Mouse (Mus musculus) forebrain, embryonic 13.5 days (tissue): ENCODE data around the gene Ctnnd2. TPM values are rescaled to one million over a fixed set of nuclear protein-coding genes. Genes with fewer than 3 reads are reported as not detected.

Experiments used
- ATAC-seq: fragments of 200-750 bp; cut with Nextera tagmentation; 2 replicates; pipeline ENCODE4 v1.8.0; 2017
- H3K27ac ChIP-seq: fragments of 300-500 bp; sonication (generic); 2 replicates; pipeline ENCODE4 v1.5.1; 2015; ENCODE audit warnings: inconsistent platforms, mild to moderate bottlenecking, moderate library complexity
- H3K27me3 ChIP-seq: fragments of 300-500 bp; sonication (generic); 2 replicates; pipeline ENCODE4 v1.6.1; 2015; ENCODE audit warnings: mild to moderate bottlenecking, inconsistent platforms
- H3K36me3 ChIP-seq: fragments of 300-500 bp; sonication (generic); 2 replicates; pipeline ENCODE4 v1.6.1; 2015; ENCODE audit warnings: mild to moderate bottlenecking, inconsistent platforms; ENCODE audit not compliant: poor library complexity, severe bottlenecking
- H3K4me1 ChIP-seq: fragments of 300-500 bp; sonication (generic); 2 replicates; pipeline ENCODE4 v1.6.1; 2015; ENCODE audit warnings: inconsistent platforms
- H3K4me2 ChIP-seq: fragments of 300-500 bp; sonication (generic); 2 replicates; pipeline ENCODE4 v1.6.1; 2015; ENCODE audit warnings: inconsistent platforms, mild to moderate bottlenecking, moderate library complexity
- H3K4me3 ChIP-seq: fragments of 300-500 bp; sonication (generic); 2 replicates; pipeline ENCODE4 v1.5.1; 2015; ENCODE audit warnings: mild to moderate bottlenecking, inconsistent platforms
- H3K9ac ChIP-seq: fragments of 300-500 bp; sonication (generic); 2 replicates; pipeline ENCODE4 v1.6.1; 2015; ENCODE audit warnings: mild to moderate bottlenecking, inconsistent platforms
- H3K9me3 ChIP-seq: fragments of 300-500 bp; sonication (generic); replicated peaks from 2 replicates; pipeline ENCODE4 v1.6.1; 2016; ENCODE audit warnings: inconsistent platforms
- WGBS: fragments of 180-500 bp; shearing (Covaris S2); methylation state at CpG from one replicate; pipeline ENCODE4 v1.1.7; 2015; 5-methylcytosine and 5-hydroxymethylcytosine counted together
- polyA plus RNA-seq: library from polyadenylated mRNA; unstranded; fragments of >200 nt; fragmentation: Nextera tagmentation; extraction: Ambion mirVana; gene quantifications from 2 replicates; pipeline ENCODE4 v1.2.1, GENCODE M21; 2015

The Ctnnd2 gene
- polyA plus RNA-seq, 1 experiment from 2014 or later, result 60.4 TPM

DNA sequence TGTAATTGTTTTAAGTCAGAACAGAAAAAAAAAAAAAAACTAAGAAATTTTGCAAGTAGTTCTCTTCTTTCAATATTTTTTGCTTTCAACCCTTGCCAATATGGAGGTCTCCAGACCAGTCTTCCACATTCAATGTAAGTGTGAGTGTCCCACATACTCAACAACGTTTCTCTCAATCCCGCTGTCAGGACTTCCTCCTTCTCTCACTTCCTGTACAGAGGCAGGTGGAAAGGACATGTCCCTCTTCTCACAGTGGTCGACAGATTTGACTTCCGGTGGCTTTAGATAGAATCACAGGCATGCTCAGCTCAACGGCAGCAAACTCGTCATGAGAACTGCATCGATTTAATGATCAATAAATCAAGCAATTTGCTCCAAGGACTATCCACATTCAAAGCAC, 791.7 kb downstream of the Ctnnd2 start:
- 92% methylated on average over 7 of the region's 7 CpGs for WGBS
- Histone ChIP-seq H3K4me2 (no peak overlapping the region), H3K36me3 (peaks cover 9% of the 10 kb centered on the region; the same call in 1 of the 2 replicates), H3K4me3 (no peak overlapping the region), H3K27me3 (no peaks in the 10 kb centered on the region), H3K9me3 (no peaks in the 10 kb centered on the region), H3K9ac (no peak overlapping the region), H3K4me1 (no peaks in the 10 kb centered on the region), H3K27ac (no peak overlapping the region)
- ATAC-seq, result no peak

DNA sequence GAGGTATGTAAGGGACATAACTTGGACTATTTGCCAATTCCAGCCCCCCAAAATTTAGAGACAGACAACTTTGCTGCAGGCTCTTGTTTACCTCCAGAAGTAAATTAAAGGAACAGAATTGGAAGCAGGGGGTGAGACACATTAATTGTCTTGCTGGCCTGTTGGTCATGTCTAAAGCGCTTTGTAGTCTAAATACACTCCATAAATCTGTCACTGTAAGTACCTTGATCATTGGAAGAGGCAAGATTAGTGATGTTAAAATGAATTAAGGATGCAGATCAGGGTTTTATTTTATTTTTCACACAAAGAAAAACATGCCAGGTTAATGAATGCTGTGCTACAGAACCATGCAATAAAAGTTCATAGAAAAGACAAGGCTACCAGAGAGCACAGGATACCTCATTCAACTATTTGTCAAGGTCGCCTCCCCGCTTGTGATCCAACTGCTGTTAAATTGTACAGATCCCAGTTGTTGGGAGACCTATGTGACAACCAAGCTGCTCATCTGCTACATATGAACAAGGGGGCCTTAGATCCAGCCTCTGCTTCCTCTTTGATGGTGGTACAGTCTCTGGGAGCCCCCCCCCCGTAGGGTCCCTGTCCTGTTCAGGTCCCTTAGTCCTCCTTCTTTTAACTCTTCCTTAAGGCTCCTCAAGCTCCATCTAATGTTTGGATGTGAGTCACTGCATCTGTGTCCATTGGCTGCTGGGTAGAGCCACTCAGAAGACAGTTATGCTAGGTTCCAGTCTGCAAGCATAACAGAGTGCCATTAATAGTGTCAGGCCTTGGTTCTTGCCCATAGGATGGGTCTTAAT, 792.7 kb downstream of the Ctnnd2 start:
- Histone ChIP-seq H3K4me3 (no peak overlapping the region), H3K9ac (no peak overlapping the region), H3K27ac (no peak overlapping the region), H3K36me3 (peaks cover 9% of the 10 kb centered on the region; the same call in 1 of the 2 replicates), H3K4me2 (no peak overlapping the region), H3K4me1 (no peaks in the 10 kb centered on the region), H3K27me3 (no peaks in the 10 kb centered on the region), H3K9me3 (no peaks in the 10 kb centered on the region)
- 91% methylated on average over 4 of the region's 4 CpGs for WGBS
- ATAC-seq, result no peak

DNA sequence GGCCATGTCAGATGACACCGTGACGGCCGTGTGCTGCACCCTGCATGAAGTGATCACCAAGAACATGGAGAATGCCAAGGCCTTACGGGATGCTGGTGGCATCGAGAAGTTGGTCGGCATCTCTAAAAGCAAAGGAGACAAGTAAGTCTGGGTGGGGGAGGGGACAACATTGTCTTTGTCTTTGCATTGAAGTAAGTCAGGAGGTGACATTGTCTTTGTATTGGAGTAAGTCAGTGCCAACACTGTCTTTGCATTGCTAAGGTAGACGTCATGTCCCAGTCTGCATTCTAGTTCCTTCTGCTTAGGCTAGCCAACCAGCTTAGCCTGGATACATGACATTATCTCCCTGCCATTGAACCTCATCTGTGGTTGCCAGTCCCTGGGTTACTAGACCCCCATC, 794.4 kb downstream of the Ctnnd2 start:
- no peaks in the 10 kb centered on the region for H3K9me3 ChIP-seq
- ATAC-seq, result no peak
- H3K9ac ChIP-seq, result no peak overlapping the region
- H3K4me3 ChIP-seq, result no peak overlapping the region
- H3K4me2 ChIP-seq, result no peak overlapping the region
- peaks cover 9% of the 10 kb centered on the region for H3K36me3 ChIP-seq
- H3K27ac ChIP-seq, result no peak overlapping the region
- 95% methylated on average over 7 of the region's 7 CpGs for WGBS
- H3K4me1 ChIP-seq, result no peaks in the 10 kb centered on the region
- no peaks in the 10 kb centered on the region for H3K27me3 ChIP-seq

DNA sequence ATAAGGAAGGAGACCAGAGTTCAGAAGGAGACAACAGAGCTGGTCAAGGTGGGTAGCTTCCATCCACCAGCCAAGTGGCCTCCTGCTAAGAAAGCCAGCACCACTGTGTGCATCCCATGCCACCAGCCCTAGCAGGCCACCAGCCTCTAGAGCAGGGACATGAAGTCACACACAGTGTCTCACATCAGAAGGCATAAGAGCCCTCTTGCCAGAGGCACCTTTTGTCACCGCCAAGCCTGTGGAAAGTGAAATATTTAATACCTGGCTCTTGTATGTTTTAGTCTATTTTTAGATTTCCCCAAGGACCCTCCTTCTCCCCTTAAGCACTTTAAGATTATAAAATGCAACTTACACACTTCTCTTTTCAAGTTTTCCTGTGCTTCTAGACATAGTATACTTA, 802.0 kb downstream of the Ctnnd2 start:
- H3K27me3 ChIP-seq, result no peaks in the 10 kb centered on the region
- H3K9ac ChIP-seq, result no peak overlapping the region
- WGBS, result 93% methylated on average over 1 of the region's 1 CpGs
- H3K9me3 ChIP-seq, result no peaks in the 10 kb centered on the region
- H3K36me3 ChIP-seq, result no peaks in the 10 kb centered on the region; the same call in 1 of the 2 replicates
- ATAC-seq, result no peak
- H3K4me3 ChIP-seq, result no peak overlapping the region
- H3K4me1 ChIP-seq, result no peaks in the 10 kb centered on the region
- H3K4me2 ChIP-seq, result no peak overlapping the region
- no peak overlapping the region for H3K27ac ChIP-seq

DNA sequence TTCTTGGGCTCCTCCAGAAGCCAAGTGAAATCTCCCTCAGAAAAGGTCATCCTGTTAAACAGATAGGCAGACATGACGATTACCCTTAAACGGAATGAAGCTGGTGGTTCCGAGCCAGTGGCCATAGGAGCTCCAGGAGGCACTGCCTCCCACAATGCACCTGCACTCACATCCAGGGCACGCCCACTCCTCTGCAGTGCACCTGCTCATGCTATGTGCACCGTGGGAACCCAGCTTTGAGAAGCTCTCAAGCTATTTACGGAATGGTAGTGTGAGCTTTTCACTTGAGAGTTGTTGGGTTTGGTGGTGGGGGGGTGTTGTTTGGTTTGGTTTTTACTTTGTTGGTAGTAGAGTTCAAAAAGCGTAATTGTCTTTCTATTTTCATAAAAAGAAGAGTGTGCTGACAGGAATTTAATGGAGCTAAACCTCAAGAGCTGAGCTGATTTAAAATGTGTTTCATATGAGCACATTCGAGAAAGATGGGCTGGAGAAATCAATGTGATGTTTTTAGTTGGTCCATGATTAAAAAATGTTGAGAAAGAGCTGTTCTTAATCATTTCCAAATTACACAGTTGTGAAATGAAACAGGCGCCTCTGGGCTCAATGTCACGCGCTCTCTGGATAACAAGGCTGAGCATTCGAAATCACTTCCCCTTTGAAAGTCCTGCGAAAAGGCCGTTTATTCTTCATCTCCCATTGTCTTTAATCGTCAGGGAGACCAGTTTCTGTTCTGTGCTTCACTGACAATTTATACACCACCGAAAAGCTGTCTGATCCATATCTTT, 802.8 kb downstream of the Ctnnd2 start:
- H3K36me3 ChIP-seq, result no peaks in the 10 kb centered on the region; the same call in 1 of the 2 replicates
- no peak overlapping the region for H3K4me3 ChIP-seq
- H3K9me3 ChIP-seq, result no peaks in the 10 kb centered on the region
- H3K4me2 ChIP-seq, result no peak overlapping the region
- H3K4me1 ChIP-seq, result no peaks in the 10 kb centered on the region
- 0 out of 2 replicates have a peak, but pooled peaks have one; percentile 50 for ATAC-seq
- no peaks in the 10 kb centered on the region for H3K27me3 ChIP-seq
- WGBS, result 71% methylated on average over 16 of the region's 16 CpGs
- H3K27ac ChIP-seq, result no peak overlapping the region
- no peak overlapping the region for H3K9ac ChIP-seq

DNA sequence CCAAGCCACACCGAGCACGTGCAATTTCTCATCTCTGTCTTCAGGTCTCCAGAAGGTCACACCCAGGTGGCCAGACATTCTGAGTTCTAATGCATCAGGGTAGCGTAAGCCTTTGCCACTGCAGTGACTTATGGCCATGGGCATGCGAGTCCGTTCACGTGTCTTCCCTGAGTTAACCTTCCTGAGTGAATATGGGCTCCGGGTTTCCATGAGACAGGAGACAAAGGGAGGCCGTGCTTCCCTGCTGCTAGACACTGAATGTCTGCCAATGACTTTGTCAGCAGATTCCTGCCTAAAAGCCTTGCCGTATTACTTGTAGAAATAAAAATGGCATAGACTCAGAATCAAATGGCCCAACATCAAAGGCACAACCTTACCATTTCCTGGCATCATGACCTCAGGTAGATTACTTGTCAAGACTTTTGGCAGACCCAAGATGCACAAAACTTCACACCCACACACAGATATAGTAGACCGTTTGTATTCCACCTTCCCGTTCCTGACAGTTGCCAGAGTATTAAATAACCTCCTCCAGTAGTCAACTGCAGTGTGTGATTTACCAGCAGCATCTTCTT, 804.9 kb downstream of the Ctnnd2 start:
- Histone ChIP-seq H3K9me3 (no peaks in the 10 kb centered on the region), H3K4me1 (no peaks in the 10 kb centered on the region), H3K36me3 (no peaks in the 10 kb centered on the region), H3K27me3 (no peaks in the 10 kb centered on the region), H3K27ac (no peak overlapping the region), H3K4me3 (no peak overlapping the region), H3K4me2 (no peak overlapping the region), H3K9ac (no peak overlapping the region)
- no peak for ATAC-seq
- WGBS, result 86% methylated on average over 11 of the region's 11 CpGs

DNA sequence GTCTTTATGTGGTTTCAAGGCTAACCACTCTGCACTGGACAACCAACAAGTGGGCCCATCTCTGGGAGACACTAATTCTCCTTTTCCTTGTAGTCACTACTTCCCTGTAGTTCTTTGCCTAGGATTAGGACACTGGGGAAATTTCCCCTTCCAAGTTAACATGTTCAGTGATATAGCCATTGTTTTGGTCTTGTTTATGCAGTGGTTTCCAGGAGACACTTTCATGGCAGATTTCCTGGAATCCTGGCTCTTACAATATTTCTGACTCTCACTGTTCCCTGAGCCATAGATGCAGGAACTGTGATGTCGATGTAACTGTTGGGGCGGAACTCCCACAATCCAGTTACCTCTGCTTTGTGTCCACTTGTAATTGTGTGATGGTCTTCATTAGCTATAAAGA, 814.5 kb downstream of the Ctnnd2 start:
- H3K27ac ChIP-seq, result no peak overlapping the region
- 95% methylated on average over 2 of the region's 2 CpGs for WGBS
- no peak overlapping the region for H3K4me3 ChIP-seq
- no peaks in the 10 kb centered on the region for H3K4me1 ChIP-seq
- no peak overlapping the region for H3K4me2 ChIP-seq
- H3K27me3 ChIP-seq, result no peaks in the 10 kb centered on the region
- no peak for ATAC-seq
- H3K36me3 ChIP-seq, result no peaks in the 10 kb centered on the region
- no peak overlapping the region for H3K9ac ChIP-seq
- no peaks in the 10 kb centered on the region for H3K9me3 ChIP-seq

DNA sequence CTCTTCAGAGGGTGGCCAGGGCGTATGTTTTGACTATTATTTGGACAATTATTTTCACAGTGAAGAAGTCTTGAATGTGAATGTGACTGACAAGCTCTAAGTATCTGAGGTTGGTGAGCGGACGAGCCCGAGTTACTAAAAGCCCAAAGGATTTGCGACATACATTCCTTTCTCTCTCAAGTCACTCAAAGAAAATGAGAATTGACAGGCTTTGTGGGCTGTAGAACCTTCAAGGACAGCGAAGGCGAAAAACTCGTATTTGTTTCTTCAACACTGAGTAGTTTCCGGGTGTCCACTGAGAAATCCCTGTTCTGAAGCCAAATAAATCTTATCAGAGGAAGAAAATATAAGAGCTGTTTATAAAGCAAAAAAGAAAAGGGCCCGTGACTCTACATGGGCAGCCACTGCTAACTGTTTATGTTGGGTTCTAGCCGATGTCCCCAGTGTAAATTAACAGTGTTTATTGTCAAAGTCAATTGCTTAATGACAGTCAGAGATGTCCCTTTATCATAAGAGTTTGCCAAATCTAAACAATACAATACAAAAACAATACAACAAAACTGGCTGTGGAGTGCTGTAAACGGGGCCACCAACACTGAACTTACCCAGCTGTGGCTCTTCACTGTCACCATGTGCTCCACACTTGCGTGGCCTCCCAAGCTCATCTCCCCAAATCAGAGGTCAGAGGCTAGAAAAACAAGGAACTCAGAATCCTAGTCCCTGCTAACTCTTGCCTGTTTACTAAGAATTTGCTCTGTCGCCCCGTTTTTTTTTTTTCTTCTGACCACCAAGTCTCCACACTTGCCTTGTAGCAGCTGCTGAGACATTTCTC, 818.2 kb downstream of the Ctnnd2 start:
- Histone ChIP-seq H3K9me3 (no peaks in the 10 kb centered on the region), H3K4me1 (no peaks in the 10 kb centered on the region), H3K4me3 (no peak overlapping the region), H3K9ac (no peak overlapping the region), H3K4me2 (no peak overlapping the region), H3K36me3 (no peaks in the 10 kb centered on the region), H3K27ac (no peak overlapping the region), H3K27me3 (no peaks in the 10 kb centered on the region)
- WGBS, result 71% methylated on average over 15 of the region's 15 CpGs
- no peak for ATAC-seq

DNA sequence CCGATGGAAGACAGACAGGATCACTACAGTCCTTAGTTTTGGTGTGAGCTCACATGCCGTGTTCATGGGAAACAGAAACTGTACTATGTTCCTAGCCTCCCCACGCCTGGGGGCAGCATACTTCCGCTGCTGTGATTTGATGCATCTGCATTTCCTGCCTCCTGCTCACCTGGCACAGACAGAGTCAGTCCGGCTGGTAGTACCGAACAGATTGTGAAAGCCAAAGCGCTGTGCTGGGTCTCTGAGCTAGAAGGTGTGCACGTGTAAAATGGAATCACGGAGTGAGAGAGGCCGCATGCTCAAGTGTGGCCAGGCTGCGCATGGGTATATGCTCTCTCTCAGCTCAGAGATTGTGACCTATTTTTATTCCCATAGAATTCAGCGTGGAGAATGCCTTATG, 820.0 kb downstream of the Ctnnd2 start:
- Histone ChIP-seq H3K4me3 (no peak overlapping the region), H3K4me2 (no peak overlapping the region), H3K27ac (no peak overlapping the region), H3K36me3 (no peaks in the 10 kb centered on the region), H3K27me3 (no peaks in the 10 kb centered on the region), H3K9me3 (no peaks in the 10 kb centered on the region), H3K9ac (no peak overlapping the region), H3K4me1 (no peaks in the 10 kb centered on the region)
- ATAC-seq, result no peak
- WGBS, result 91% methylated on average over 12 of the region's 12 CpGs

DNA sequence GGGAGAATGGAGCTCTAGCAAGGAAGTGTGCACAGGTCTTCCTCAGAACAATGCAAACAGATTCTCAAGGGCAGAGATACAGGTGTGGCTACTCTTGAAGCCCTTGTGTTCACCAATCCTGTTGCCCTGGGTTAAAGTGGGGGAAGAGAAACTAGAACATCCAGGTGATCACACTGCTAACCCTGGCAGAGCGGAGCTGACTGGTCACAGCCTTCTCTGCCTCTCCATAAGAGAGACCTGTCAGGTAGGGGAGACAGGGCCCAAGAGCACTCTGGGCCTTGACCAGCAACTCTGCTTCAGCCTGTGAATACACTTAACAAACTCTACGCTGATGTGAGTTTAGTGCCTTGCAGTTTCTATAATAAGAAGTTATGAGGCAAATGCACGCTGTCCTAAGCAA, 820.5 kb downstream of the Ctnnd2 start:
- Histone ChIP-seq H3K27me3 (no peaks in the 10 kb centered on the region), H3K36me3 (no peaks in the 10 kb centered on the region), H3K4me3 (no peak overlapping the region), H3K9me3 (no peaks in the 10 kb centered on the region), H3K4me1 (no peaks in the 10 kb centered on the region), H3K27ac (no peak overlapping the region), H3K4me2 (no peak overlapping the region), H3K9ac (no peak overlapping the region)
- 96% methylated on average over 3 of the region's 3 CpGs for WGBS
- no peak for ATAC-seq

DNA sequence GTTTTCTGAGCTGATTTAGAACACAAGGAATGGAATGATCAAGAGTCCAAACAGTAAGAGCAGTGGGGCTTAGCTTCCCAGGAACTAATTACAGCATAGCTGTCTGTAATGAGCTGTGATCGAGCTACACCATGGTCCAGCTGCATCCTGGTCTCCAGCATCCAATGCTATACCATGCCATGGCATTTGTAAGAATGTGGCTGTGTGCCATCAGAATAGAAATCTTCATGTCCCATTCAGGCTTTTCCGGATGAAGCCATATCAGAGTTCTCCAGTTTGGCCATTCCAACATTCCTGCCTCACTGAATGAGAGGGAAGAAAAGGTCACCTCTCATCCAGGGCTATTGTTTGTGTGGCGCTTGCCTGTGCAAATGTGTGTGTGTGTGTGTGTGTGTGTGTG, 823.0 kb downstream of the Ctnnd2 start:
- no peak for ATAC-seq
- H3K4me1 ChIP-seq, result no peaks in the 10 kb centered on the region
- H3K4me2 ChIP-seq, result no peak overlapping the region

More for the DNA sequence above, 823.0 kb downstream of the Ctnnd2 start:
- 86% methylated on average over 3 of the region's 3 CpGs for WGBS
- Histone ChIP-seq H3K27me3 (no peaks in the 10 kb centered on the region), H3K9ac (no peak overlapping the region), H3K36me3 (no peaks in the 10 kb centered on the region), H3K4me3 (no peak overlapping the region), H3K9me3 (no peaks in the 10 kb centered on the region), H3K27ac (no peak overlapping the region)
